Mouse (Mus musculus) liver, postnatal 0 days (tissue): ENCODE measurements around the gene Cacna1f.

Experiments used
- CTCF ChIP-seq: sonication (generic); IDR thresholded peaks from 2 replicates; pipeline ENCODE4 v1.5.1; 2016; ENCODE audit warnings: antibody characterized with exemption, low read depth
- EP300 ChIP-seq: IDR thresholded peaks from 2 replicates; pipeline ENCODE4 v1.6.1; 2016; ENCODE audit warnings: antibody characterized with exemption, low read depth, mild to moderate bottlenecking

- TF ChIP-seq CTCF (no peak), EP300 (no peak)
These were observed 64.2 kb downstream of the Cacna1f start, which contains the start of gene Plp2 for GRCm38 (mm10) chrX:7670921-7671623.
